10 mouse cellular contexts compared by ENCODE assay signal in genomic region chr2:26504772-26505480, GRCm38 (mm10). TPM values are rescaled to one million over a fixed set of nuclear protein-coding genes. Genes with fewer than 3 reads are reported as not detected.
DNase-seq lines count a peak whose midpoint lies in the region; ATAC-seq and TF ChIP-seq lines count a peak whose summit lies in the region.
"Had no signal": no experiment of that assay in that cellular context is flagged by ENCODE, and none has a peak within 500 bp of the region (broad histone marks: within the 10 kb centered on the region; RNA-seq: fewer than 3 reads in every experiment).

No protein-coding gene starts in this region.

- no peak overlapping the region for H3K4me3 ChIP-seq in forebrain, embryonic 12.5 days (replicated peaks)
- no peak overlapping the region for H3K4me3 ChIP-seq in forebrain, embryonic 16.5 days (replicated peaks; ENCODE audit: low read length)
- 0 out of 2 replicates have a peak overlapping the region, but pooled peaks have one; percentile 78 for H3K4me3 ChIP-seq in lung, embryonic 15.5 days
- no peak overlapping the region for H3K4me3 ChIP-seq in intestine, embryonic 15.5 days (replicated peaks)
- no peak overlapping the region for H3K4me3 ChIP-seq in stomach, embryonic 14.5 days (ENCODE audit: low read depth, low read length)
- H3K4me3 ChIP-seq in left cerebral cortex, adult 2 months = no peak overlapping the region

- ATAC-seq in forebrain, embryonic 12.5 days (ENCODE audit: low FRiP score) = no peak
- ATAC-seq in forebrain, embryonic 16.5 days = no peak
- ATAC-seq in lung, embryonic 15.5 days (ENCODE audit: borderline replicate concordance, extremely low read depth, low FRiP score, low TSS enrichment) = no peak
- no peak for ATAC-seq in intestine, embryonic 15.5 days
- no peak for ATAC-seq in stomach, embryonic 14.5 days (ENCODE audit: insufficient number of reproducible peaks, insufficient read depth, low FRiP score, low read depth)

- H3K4me1 ChIP-seq in forebrain, embryonic 12.5 days = peaks cover 86% of the 10 kb centered on the region
- peaks cover 62% of the 10 kb centered on the region for H3K4me1 ChIP-seq in forebrain, embryonic 16.5 days (replicated peaks; ENCODE audit: control insufficient read depth, insufficient read depth, low read length)
- H3K4me1 ChIP-seq in lung, embryonic 15.5 days = peaks cover 61% of the 10 kb centered on the region
- peaks cover 59% of the 10 kb centered on the region for H3K4me1 ChIP-seq in intestine, embryonic 15.5 days (replicated peaks)
- H3K4me1 ChIP-seq in stomach, embryonic 14.5 days (ENCODE audit: control insufficient read depth, insufficient read depth, low read length) = peaks cover 67% of the 10 kb centered on the region

- no peak overlapping the region for H3K9ac ChIP-seq in forebrain, embryonic 12.5 days
- H3K9ac ChIP-seq in forebrain, embryonic 16.5 days (replicated peaks; ENCODE audit: low read depth, low read length) = no peak overlapping the region
- 0 out of 2 replicates have a peak overlapping the region, but pooled peaks have one; percentile 82 for H3K9ac ChIP-seq in lung, embryonic 15.5 days
- H3K9ac ChIP-seq in intestine, embryonic 15.5 days = no peak overlapping the region
- no peak overlapping the region for H3K9ac ChIP-seq in stomach, embryonic 14.5 days (replicated peaks; ENCODE audit: low read depth, low read length)

- intact Hi-C loops in left cerebral cortex, adult 2 months (cut with DNase I) = loop anchor here (5.0 kb wide), 1 partner anchor 52 kb away; no protein-coding TSS in a partner anchor

- 63% methylated on average over 9 of the region's 9 CpGs for WGBS in forebrain, embryonic 12.5 days
- WGBS in forebrain, embryonic 16.5 days = 66% methylated on average over 9 of the region's 9 CpGs
- WGBS in lung, embryonic 15.5 days = 58% methylated on average over 9 of the region's 9 CpGs
- 61% methylated on average over 9 of the region's 9 CpGs for WGBS in intestine, embryonic 15.5 days
- WGBS in stomach, embryonic 14.5 days = 61% methylated on average over 9 of the region's 9 CpGs

- H3K36me3 ChIP-seq in forebrain, embryonic 12.5 days (replicated peaks) = peaks cover 2% of the 10 kb centered on the region; the same call in 1 of the 2 replicates
- H3K36me3 ChIP-seq in forebrain, embryonic 16.5 days (ENCODE audit: control insufficient read depth, insufficient read depth) = no peaks in the 10 kb centered on the region
- H3K36me3 ChIP-seq in lung, embryonic 15.5 days = no peaks in the 10 kb centered on the region
- no peaks in the 10 kb centered on the region for H3K36me3 ChIP-seq in intestine, embryonic 15.5 days
- H3K36me3 ChIP-seq in stomach, embryonic 14.5 days (ENCODE audit: control insufficient read depth, insufficient read depth, low read length) = peaks cover under 1% of the 10 kb centered on the region; the same call in 1 of the 2 replicates

- H3K9me3 ChIP-seq in forebrain, embryonic 12.5 days = no peaks in the 10 kb centered on the region
- no peaks in the 10 kb centered on the region for H3K9me3 ChIP-seq in forebrain, embryonic 16.5 days (ENCODE audit: control insufficient read depth, low read length)
- H3K9me3 ChIP-seq in lung, embryonic 15.5 days = no peaks in the 10 kb centered on the region
- H3K9me3 ChIP-seq in intestine, embryonic 15.5 days = no peaks in the 10 kb centered on the region
- H3K9me3 ChIP-seq in stomach, embryonic 14.5 days (ENCODE audit: control insufficient read depth, low read depth, low read length) = no peaks in the 10 kb centered on the region

- H3K27me3 ChIP-seq in forebrain, embryonic 12.5 days = peaks cover 3% of the 10 kb centered on the region; the same call in 1 of the 2 replicates
- no peaks in the 10 kb centered on the region for H3K27me3 ChIP-seq in forebrain, embryonic 16.5 days (replicated peaks; ENCODE audit: control insufficient read depth, insufficient read depth, low read length)
- H3K27me3 ChIP-seq in lung, embryonic 15.5 days = no peaks in the 10 kb centered on the region
- H3K27me3 ChIP-seq in intestine, embryonic 15.5 days (replicated peaks) = no peaks in the 10 kb centered on the region
- no peaks in the 10 kb centered on the region for H3K27me3 ChIP-seq in stomach, embryonic 14.5 days (ENCODE audit: control insufficient read depth, insufficient read depth, low read length)

- 0 out of 2 replicates have a peak overlapping the region, but pooled peaks have one; percentile 31 for H3K27ac ChIP-seq in forebrain, embryonic 12.5 days
- H3K27ac ChIP-seq in forebrain, embryonic 16.5 days (ENCODE audit: low read length) = no peak overlapping the region
- peak overlapping the region; percentile 91; the same call in 1 of the 2 replicates for H3K27ac ChIP-seq in lung, embryonic 15.5 days
- H3K27ac ChIP-seq in intestine, embryonic 15.5 days = no peak overlapping the region
- H3K27ac ChIP-seq in stomach, embryonic 14.5 days (ENCODE audit: low read length) = peak overlapping the region; percentile 84; the same call in 1 of the 2 replicates
- H3K27ac ChIP-seq in left cerebral cortex, adult 2 months = no peak overlapping the region

- DNase-seq in lung, adult 18-20 months = no peak
- no peak for DNase-seq in embryo, embryonic 9.5 days (ENCODE audit: extremely low spot score)
- no peak for DNase-seq in left cerebral cortex, adult 2 months (ENCODE audit: extremely low spot score in 1 of 2, low spot score in 2 of 2)
- DNase-seq: left cerebral cortex, postnatal 4 days; thymus, adult 2 months had no signal

- no peak for TF ChIP-seq CTCF in left cerebral cortex, adult 2 months (IDR thresholded peaks at IDR 0.05)

- peak overlapping the region; percentile 60 for H3K4me2 ChIP-seq in forebrain, embryonic 12.5 days
- H3K4me2 ChIP-seq in forebrain, embryonic 16.5 days (ENCODE audit: low read length) = no peak overlapping the region; the same call in 1 of the 2 replicates
- peak overlapping the region; percentile 75 for H3K4me2 ChIP-seq in lung, embryonic 15.5 days
- peak overlapping the region; percentile 88 for H3K4me2 ChIP-seq in intestine, embryonic 15.5 days (replicated peaks)
- peak overlapping the region; percentile 78; the same call in 1 of the 2 replicates for H3K4me2 ChIP-seq in stomach, embryonic 14.5 days (replicated peaks; ENCODE audit: low read depth, low read length)

RNA-seq across cellular contexts. Expression of gene Notch1, which starts 11.5 kb away (rescaled TPM):
- polyA plus RNA-seq in forebrain, embryonic 12.5 days (2016; fragmentation: Nextera tagmentation; extraction: Ambion mirVana) = 49.5 and 61.8 TPM in 2 replicates
- 20.2 and 23.6 TPM in 2 replicates for polyA plus RNA-seq in forebrain, embryonic 16.5 days (2015; fragmentation: Nextera tagmentation; extraction: Ambion mirVana)
- 22.1 and 23.9 TPM in 2 replicates for polyA plus RNA-seq in lung, embryonic 15.5 days (2015; fragmentation: Nextera tagmentation; extraction: Ambion mirVana)
- 11.3 and 12.2 TPM in 2 replicates for polyA plus RNA-seq in intestine, embryonic 15.5 days (2015; fragmentation: Nextera tagmentation; extraction: Ambion mirVana)
- 29.5 and 31.7 TPM in 2 replicates for polyA plus RNA-seq in stomach, embryonic 14.5 days (2014; fragmentation: Nextera tagmentation; extraction: Ambion mirVana)
- total RNA-seq in left cerebral cortex, adult 2 months (2021) = 10 to 100 TPM; 23.8 to 23.9 TPM

RNA-seq across cellular contexts. Expression of gene Sec16a, which starts 59.9 kb away (rescaled TPM):
- polyA plus RNA-seq in forebrain, embryonic 12.5 days (2016; fragmentation: Nextera tagmentation; extraction: Ambion mirVana) = 30.0 and 33.9 TPM in 2 replicates
- 21.5 and 23.1 TPM in 2 replicates for polyA plus RNA-seq in forebrain, embryonic 16.5 days (2015; fragmentation: Nextera tagmentation; extraction: Ambion mirVana)
- polyA plus RNA-seq in lung, embryonic 15.5 days (2015; fragmentation: Nextera tagmentation; extraction: Ambion mirVana) = 18.2 and 21.3 TPM in 2 replicates
- 20.2 and 24.7 TPM in 2 replicates for polyA plus RNA-seq in intestine, embryonic 15.5 days (2015; fragmentation: Nextera tagmentation; extraction: Ambion mirVana)
- polyA plus RNA-seq in stomach, embryonic 14.5 days (2014; fragmentation: Nextera tagmentation; extraction: Ambion mirVana) = 33.4 and 37.7 TPM in 2 replicates
- 10 to 100 TPM; 50.6 to 50.9 TPM for total RNA-seq in left cerebral cortex, adult 2 months (2021)

Comparison
In these comparisons a context has a peak if more than half of its experiments do, and no peak if none do; other contexts are left out.
1. H3K27ac ChIP-seq: peak in forebrain, embryonic 12.5 days (single experiment), lung, embryonic 15.5 days (single experiment) and stomach, embryonic 14.5 days (single experiment); none in forebrain, embryonic 16.5 days (single experiment), intestine, embryonic 15.5 days (single experiment) and left cerebral cortex, adult 2 months (single experiment).